Mouse (Mus musculus): Measurements from ENCODE around the gene Fgd3. TPM values are rescaled to one million over a fixed set of nuclear protein-coding genes. Genes with fewer than 3 reads are reported as not detected.

The Fgd3 gene
- polyA plus RNA-seq, 1 experiment from 2014 or later = 0.98 TPM

DNA sequence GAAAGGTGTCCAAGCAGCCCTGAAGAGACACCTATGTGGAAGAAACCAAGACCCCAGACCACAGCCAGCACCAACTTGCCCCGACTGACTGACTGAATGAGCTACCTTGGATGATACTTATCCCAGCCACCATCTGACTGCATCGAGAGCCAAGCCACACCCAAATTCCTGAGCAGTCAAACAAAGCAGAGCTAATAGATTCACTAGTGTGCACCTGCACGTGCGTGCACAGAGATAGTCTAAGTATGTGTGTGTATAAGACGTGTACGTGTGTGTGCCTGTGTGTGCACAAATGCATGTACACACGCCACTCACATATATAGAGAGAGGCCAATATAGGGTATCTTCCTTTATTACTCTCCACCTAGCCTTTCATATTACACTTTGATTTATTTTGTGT is 8.5 kb downstream of the Fgd3 start:
- no peaks in the 10 kb centered on the region for H3K9me3 ChIP-seq
- H3K27me3 ChIP-seq (ENCODE audit: insufficient read depth, poor library complexity, severe bottlenecking) = peaks cover 5% of the 10 kb centered on the region; the same call in 1 of the 2 replicates
- H3K36me3 ChIP-seq = no peaks in the 10 kb centered on the region
- no peak overlapping the region for H3K27ac ChIP-seq
- H3K4me3 ChIP-seq = no peak overlapping the region
- 88% methylated on average over 7 of the region's 7 CpGs for WGBS
- H3K4me1 ChIP-seq (replicated peaks) = peaks cover 30% of the 10 kb centered on the region
- DNase-seq (ENCODE audit: low spot score) = no peak

GRCm38 (mm10) chr13:49309501-49309900 is 10.6 kb downstream of the Fgd3 start:
- H3K4me1 ChIP-seq (replicated peaks) = peaks cover 19% of the 10 kb centered on the region
- H3K27me3 ChIP-seq (ENCODE audit: insufficient read depth, poor library complexity, severe bottlenecking) = no peaks in the 10 kb centered on the region
- no peaks in the 10 kb centered on the region for H3K9me3 ChIP-seq
- no peak overlapping the region for H3K4me3 ChIP-seq
- no peak overlapping the region for H3K27ac ChIP-seq
- WGBS = 78% methylated on average over 1 of the region's 1 CpGs
- DNase-seq (ENCODE audit: low spot score) = no peak
- H3K36me3 ChIP-seq = no peaks in the 10 kb centered on the region

- Histone ChIP-seq H3K4me1 (replicated peaks) (peaks cover 19% of the 10 kb centered on the region), H3K9me3 (no peaks in the 10 kb centered on the region), H3K27me3 (ENCODE audit: insufficient read depth, poor library complexity, severe bottlenecking) (no peaks in the 10 kb centered on the region), H3K36me3 (no peaks in the 10 kb centered on the region), H3K4me3 (no peak overlapping the region), H3K27ac (0 out of 2 replicates have a peak overlapping the region, but pooled peaks have one; percentile 42)
- no peak for DNase-seq (ENCODE audit: low spot score)
- WGBS = 86% methylated on average over 16 of the region's 16 CpGs
Observed at GRCm38 (mm10) chr13:49308861-49309403, 11.2 kb downstream of the Fgd3 start.

DNA sequence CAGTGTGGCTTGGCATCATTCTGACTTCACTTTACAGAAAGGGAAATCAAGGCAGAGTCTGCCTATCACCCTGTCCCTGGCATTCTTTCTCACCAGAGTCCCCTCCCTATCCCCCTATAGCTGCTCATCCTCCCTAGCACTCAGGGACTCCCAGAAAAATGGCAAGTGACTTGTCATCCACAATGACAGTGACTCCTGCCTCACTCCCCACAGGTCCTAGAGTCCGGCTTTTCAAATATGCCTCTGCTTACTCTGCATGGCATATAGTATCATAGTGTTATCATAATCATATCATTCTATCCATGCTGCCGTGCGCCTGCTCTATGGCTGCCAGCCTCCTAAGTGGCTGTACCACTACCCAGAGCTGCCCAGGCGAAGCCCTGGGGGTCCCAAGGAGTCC is 11.9 kb downstream of the Fgd3 start:
- H3K27ac ChIP-seq = no peak overlapping the region
- H3K27me3 ChIP-seq (ENCODE audit: insufficient read depth, poor library complexity, severe bottlenecking) = no peaks in the 10 kb centered on the region
- no peaks in the 10 kb centered on the region for H3K9me3 ChIP-seq
- WGBS = 92% methylated on average over 4 of the region's 4 CpGs
- H3K4me1 ChIP-seq (replicated peaks) = peaks cover 19% of the 10 kb centered on the region
- DNase-seq (ENCODE audit: low spot score) = no peak
- H3K36me3 ChIP-seq = no peaks in the 10 kb centered on the region
- no peak overlapping the region for H3K4me3 ChIP-seq

DNA sequence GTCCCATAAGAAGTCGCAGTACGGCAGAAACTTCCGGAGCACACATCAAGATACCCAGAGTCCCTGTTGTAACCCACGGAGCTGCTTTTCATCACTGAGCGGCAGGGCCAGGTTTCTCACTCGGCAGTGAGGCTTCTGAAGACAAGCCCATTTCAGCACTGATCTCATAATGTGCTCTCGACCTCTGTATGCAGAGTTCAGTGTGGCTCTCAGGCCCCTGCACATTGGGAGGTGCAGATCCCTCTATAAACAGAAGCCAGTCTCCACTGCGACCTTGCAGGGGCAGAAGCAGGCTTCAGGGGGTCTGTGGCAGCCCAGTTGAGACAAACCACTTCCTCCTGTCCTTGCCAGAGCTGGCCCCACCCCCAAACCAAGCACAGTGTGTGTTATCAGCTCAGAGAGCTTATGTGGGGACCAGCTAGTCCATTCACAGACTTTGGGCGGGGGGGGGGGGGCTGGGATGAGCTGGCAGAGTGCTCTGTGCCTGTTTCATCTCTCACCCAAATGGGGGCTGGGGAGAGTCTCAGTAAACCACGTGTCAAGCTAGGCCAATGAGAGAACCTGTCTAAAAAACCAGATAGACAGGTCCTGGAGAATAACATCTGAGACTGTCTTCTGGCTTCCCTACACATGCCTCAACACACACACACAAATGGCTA is 12.7 kb downstream of the Fgd3 start:
- Histone ChIP-seq H3K36me3 (no peaks in the 10 kb centered on the region), H3K4me1 (replicated peaks) (peaks cover 19% of the 10 kb centered on the region), H3K9me3 (no peaks in the 10 kb centered on the region), H3K27me3 (ENCODE audit: insufficient read depth, poor library complexity, severe bottlenecking) (no peaks in the 10 kb centered on the region), H3K4me3 (no peak overlapping the region), H3K27ac (peak overlapping the region; percentile 46; the same call in 1 of the 2 replicates)
- WGBS = 38% methylated on average over 10 of the region's 10 CpGs
- peak; percentile 25 for DNase-seq (ENCODE audit: low spot score)

GRCm38 (mm10) chr13:49306771-49307310 is 13.3 kb downstream of the Fgd3 start:
- no peaks in the 10 kb centered on the region for H3K9me3 ChIP-seq
- H3K36me3 ChIP-seq = no peaks in the 10 kb centered on the region
- H3K4me1 ChIP-seq (replicated peaks) = peaks cover 19% of the 10 kb centered on the region
- DNase-seq (ENCODE audit: low spot score) = no peak
- H3K27ac ChIP-seq = peak overlapping the region; percentile 56; the same call in 1 of the 2 replicates
- 69% methylated on average over 7 of the region's 7 CpGs for WGBS
- H3K27me3 ChIP-seq (ENCODE audit: insufficient read depth, poor library complexity, severe bottlenecking) = no peaks in the 10 kb centered on the region
- no peak overlapping the region for H3K4me3 ChIP-seq

- Histone ChIP-seq H3K4me1 (replicated peaks) (no peaks in the 10 kb centered on the region), H3K36me3 (peaks cover 9% of the 10 kb centered on the region; the same call in 1 of the 2 replicates), H3K27ac (no peak overlapping the region), H3K4me3 (no peak overlapping the region), H3K9me3 (no peaks in the 10 kb centered on the region), H3K27me3 (ENCODE audit: insufficient read depth, poor library complexity, severe bottlenecking) (no peaks in the 10 kb centered on the region)
- 75% methylated on average over 1 of the region's 1 CpGs for WGBS
- no peak for DNase-seq (ENCODE audit: low spot score)
Observed at GRCm38 (mm10) chr13:49300771-49301170, 19.3 kb downstream of the Fgd3 start.

GRCm38 (mm10) chr13:49298514-49299381 is 21.4 kb downstream of the Fgd3 start:
- H3K4me3 ChIP-seq = no peak overlapping the region
- no peaks in the 10 kb centered on the region for H3K27me3 ChIP-seq (ENCODE audit: insufficient read depth, poor library complexity, severe bottlenecking)
- H3K4me1 ChIP-seq (replicated peaks) = no peaks in the 10 kb centered on the region
- no peak for DNase-seq (ENCODE audit: low spot score)
- H3K9me3 ChIP-seq = no peaks in the 10 kb centered on the region
- H3K27ac ChIP-seq = no peak overlapping the region
- 88% methylated on average over 14 of the region's 14 CpGs for WGBS
- peaks cover 9% of the 10 kb centered on the region; the same call in 1 of the 2 replicates for H3K36me3 ChIP-seq

DNA sequence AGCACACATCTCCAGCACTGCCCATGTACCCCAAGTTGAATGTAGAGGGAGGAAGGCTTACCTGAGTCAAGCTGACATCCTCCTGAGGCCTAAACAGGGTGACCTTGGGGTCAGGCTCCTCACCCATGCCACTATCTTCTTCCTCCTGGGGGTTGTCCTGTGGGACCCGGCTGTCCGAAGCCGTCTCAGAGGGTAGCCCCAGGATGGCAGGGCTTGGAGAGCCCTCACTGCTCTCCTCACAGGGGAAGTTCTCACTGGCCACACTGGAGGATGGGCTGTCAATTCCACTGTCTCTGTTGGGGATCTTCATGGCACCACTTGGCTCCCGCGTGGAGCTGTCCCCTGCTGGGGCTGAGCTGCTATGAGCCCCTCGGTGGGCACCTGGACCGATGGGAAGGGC is 23.8 kb downstream of the Fgd3 start:
- H3K27me3 ChIP-seq (ENCODE audit: insufficient read depth, poor library complexity, severe bottlenecking) = no peaks in the 10 kb centered on the region
- no peak overlapping the region for H3K4me3 ChIP-seq
- 0 out of 2 replicates have a peak, but pooled peaks cover 5% of the 10 kb centered on the region for H3K9me3 ChIP-seq
- peaks cover 18% of the 10 kb centered on the region; the same call in 1 of the 2 replicates for H3K36me3 ChIP-seq
- H3K4me1 ChIP-seq (replicated peaks) = no peaks in the 10 kb centered on the region
- H3K27ac ChIP-seq = no peak overlapping the region
- WGBS = 82% methylated on average over 7 of the region's 7 CpGs
- DNase-seq (ENCODE audit: low spot score) = no peak

DNA sequence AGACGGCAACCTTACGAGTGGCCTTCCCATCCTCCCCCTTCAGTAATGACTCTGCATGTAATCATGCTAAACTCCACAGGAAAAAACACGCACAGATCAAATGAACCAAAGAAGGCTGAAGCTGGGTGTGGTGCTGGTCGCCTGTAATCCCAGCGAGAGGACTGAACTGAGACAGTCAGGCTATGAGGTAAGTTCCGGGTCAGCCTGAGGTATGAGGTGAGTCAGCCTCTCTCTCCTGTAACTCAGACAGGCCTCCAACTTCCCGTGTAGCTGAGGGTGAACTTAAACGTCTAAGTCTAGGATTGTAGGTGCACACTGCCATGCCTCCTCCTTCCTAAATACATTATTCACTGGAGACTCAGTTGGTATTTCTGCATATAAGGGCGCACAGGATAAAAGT is 26.0 kb downstream of the Fgd3 start:
- Histone ChIP-seq H3K4me3 (no peak overlapping the region), H3K9me3 (0 out of 2 replicates have a peak, but pooled peaks cover 5% of the 10 kb centered on the region), H3K27me3 (ENCODE audit: insufficient read depth, poor library complexity, severe bottlenecking) (no peaks in the 10 kb centered on the region), H3K36me3 (peaks cover 18% of the 10 kb centered on the region; the same call in 1 of the 2 replicates), H3K4me1 (replicated peaks) (no peaks in the 10 kb centered on the region), H3K27ac (no peak overlapping the region)
- WGBS = 86% methylated on average over 9 of the region's 9 CpGs
- DNase-seq (ENCODE audit: low spot score) = no peak

- WGBS = 94% methylated on average over 6 of the region's 6 CpGs
- 0 out of 2 replicates have a peak, but pooled peaks cover 5% of the 10 kb centered on the region for H3K9me3 ChIP-seq
- DNase-seq (ENCODE audit: low spot score) = no peak
- H3K4me3 ChIP-seq = no peak overlapping the region
- H3K27ac ChIP-seq = no peak overlapping the region
- no peaks in the 10 kb centered on the region for H3K27me3 ChIP-seq (ENCODE audit: insufficient read depth, poor library complexity, severe bottlenecking)
- H3K4me1 ChIP-seq (replicated peaks) = no peaks in the 10 kb centered on the region
- H3K36me3 ChIP-seq = peaks cover 20% of the 10 kb centered on the region; the same call in 1 of the 2 replicates
Observed at GRCm38 (mm10) chr13:49291949-49292348, 28.2 kb downstream of the Fgd3 start.

GRCm38 (mm10) chr13:49291398-49291797 is 28.7 kb downstream of the Fgd3 start:
- WGBS = 45% methylated on average over 1 of the region's 1 CpGs
- Histone ChIP-seq H3K27me3 (ENCODE audit: insufficient read depth, poor library complexity, severe bottlenecking) (no peaks in the 10 kb centered on the region), H3K4me1 (replicated peaks) (no peaks in the 10 kb centered on the region), H3K27ac (no peak overlapping the region), H3K4me3 (no peak overlapping the region), H3K9me3 (0 out of 2 replicates have a peak, but pooled peaks cover 5% of the 10 kb centered on the region), H3K36me3 (peaks cover 19% of the 10 kb centered on the region; the same call in 1 of the 2 replicates)
- no peak for DNase-seq (ENCODE audit: low spot score)
